Mouse (Mus musculus): Measurements from ENCODE around the gene Shkbp1.

Shkbp1 gene

GRCm38 (mm10) chr7:27366082-27366844 is 10.4 kb upstream of the Shkbp1 start:
- no peak for DNase-seq (ENCODE audit: low spot score)

DNA sequence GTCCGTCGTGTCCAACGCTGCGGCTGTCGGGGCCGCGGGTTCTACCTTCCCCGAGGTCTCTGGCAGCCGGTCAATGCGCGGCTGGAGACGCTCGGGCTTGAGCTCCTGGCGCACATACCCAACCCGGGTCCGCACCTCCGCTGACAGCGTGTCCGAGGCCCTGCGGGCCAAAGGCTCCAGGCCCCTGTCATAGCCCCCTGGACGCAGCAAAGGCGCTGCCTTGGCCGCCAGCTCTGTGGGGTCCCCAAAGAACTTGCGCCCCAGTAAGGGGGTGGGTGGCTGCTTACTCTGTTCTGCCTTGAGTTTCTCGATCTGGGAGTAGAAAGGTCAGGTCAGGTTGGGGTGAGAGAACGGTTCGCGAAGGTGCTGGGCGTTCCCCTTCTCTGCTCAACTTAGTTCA is 8.6 kb upstream of the Shkbp1 start:
- DNase-seq (ENCODE audit: low spot score): no peak

DNA sequence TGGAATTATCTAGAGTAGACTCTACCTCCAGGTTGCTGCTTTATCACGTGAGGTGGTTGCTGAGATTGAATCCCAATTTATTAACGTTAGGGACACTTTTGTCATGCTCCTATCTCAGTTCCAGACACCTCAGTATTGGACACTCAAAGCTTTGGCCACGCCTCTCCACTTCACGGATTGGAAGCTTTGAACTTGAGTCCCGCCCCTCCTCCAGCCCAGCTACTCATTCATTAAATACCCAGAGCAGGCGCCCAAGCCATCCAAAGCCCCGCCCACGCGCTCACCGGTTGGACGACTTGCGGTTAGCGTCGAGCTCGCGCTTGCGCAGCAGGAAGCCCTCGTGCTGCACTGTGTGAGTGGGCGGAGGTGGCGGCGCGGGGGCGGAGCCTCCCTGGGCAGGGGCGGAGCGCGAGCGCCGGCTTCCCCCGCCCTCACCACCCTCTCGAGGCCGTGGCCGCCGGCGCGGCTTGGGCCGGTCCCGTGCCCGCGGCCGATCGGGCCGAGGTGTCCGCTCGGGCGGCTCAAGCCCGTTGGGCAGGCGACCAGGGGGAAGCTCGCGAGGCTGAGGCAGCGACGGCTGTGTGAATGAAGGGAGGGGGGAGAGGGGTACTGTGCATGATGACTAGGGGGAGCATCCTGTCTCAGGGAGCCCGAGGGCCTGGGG is 5.6 kb upstream of the Shkbp1 start:
- DNase-seq (ENCODE audit: low spot score): peak; percentile 98

GRCm38 (mm10) chr7:27360749-27361148 is 4.9 kb upstream of the Shkbp1 start:
- DNase-seq (ENCODE audit: low spot score): no peak

DNA sequence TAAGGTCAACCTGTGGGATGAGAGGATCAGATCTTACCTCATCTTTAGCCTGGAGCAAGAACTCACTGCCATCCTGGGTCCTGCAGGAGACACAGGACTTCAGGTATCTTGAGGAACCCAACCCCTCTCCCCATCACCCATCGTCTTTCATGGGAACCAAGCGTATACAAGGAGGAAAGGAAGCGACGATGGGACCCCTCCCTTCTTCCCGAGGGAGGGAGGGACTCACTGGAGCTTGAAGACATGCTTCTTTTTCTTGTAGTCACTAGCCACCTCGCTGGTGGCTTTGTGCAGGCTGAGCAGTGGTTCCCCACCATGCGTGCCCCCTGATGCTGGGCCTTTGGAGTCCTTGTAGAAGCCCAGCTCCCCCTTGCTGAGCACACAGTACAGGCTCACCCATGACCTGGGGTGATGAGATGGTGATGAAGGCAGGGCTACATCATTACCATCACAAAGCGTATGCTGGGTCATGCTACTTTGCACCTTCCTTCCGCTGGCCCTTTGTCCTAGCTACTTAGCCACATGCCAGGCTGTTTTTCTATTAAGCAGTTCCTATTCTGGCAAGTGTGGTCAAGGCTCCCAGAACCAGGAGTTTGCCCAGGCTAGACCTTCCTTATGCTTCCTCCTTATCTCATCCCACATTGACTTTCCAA is 4.0 kb upstream of the Shkbp1 start:
- DNase-seq (ENCODE audit: low spot score): no peak

DNA sequence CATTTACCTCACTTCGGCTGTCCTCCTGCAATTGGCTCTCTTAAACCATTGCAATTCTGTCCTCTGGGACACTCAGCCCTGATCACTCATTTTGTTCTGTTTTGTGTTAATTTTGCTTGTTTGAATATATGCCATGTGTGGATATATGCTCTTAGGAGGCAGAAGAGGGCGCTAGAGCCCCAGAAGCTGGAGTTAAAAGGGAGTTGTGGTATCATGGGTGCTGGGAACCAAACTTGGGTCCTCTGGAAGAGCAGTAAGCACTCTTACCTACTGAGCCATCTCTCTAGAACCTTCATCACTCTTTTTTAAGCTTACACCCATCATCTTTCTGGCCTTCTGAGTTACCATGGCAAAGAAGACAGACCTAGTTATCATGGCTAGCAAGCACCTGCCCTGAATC is 3.3 kb upstream of the Shkbp1 start:
- DNase-seq (ENCODE audit: low spot score): no peak

GRCm38 (mm10) chr7:27357595-27357978 is 1.8 kb upstream of the Shkbp1 start:
- DNase-seq (ENCODE audit: low spot score): no peak

DNA sequence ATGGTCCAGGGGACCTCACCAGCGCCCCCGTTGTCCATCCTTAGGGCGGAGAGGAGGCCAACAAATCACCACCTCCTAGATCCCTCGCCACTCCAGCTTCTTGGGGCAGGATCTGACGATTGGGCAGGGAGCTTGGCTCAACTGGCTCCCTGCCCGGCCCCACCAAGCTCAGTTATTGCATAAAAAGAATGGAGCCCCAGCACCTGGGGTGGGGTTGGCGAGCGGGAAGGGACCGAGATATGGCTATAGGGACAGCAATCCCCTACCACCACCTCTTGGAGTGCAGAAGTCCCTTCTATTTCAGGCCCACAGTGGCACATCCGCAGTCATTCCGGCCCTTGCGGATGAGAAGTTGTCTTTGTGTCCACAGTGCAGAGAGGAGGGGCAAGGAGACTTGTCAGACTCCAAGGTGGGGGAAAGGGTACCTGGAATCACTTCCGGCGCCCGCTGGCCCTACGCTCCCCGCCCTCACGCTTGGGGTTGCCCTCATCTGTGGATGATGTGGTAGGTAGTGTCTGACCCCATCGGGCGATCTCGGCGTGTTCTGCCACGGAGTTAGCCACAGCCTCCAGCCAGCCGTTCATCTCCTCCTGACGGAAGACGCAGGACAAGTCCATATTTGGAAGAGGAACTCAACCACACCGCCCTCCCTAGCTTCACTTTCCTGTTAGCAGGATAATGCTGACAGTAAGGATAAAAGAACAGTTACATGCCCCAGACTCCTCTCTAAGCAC is 1.2 kb upstream of the Shkbp1 start, which contains the start of gene Gm20479:
Gene Gm20479 (minus strand): TSS at position 559 of the 734 bp plus-strand sequence.
- DNase-seq (ENCODE audit: low spot score): no peak

GRCm38 (mm10) chr7:27356248-27356647 is 429 bp upstream of the Shkbp1 start:
- DNase-seq (ENCODE audit: low spot score): no peak

- DNase-seq (ENCODE audit: low spot score): no peak
These were observed 558 bp downstream of the Shkbp1 start for GRCm38 (mm10) chr7:27355261-27355660.

- peak; percentile 67 for DNase-seq (ENCODE audit: low spot score)
These were observed 1.0 kb downstream of the Shkbp1 start for GRCm38 (mm10) chr7:27354783-27355182.

DNA sequence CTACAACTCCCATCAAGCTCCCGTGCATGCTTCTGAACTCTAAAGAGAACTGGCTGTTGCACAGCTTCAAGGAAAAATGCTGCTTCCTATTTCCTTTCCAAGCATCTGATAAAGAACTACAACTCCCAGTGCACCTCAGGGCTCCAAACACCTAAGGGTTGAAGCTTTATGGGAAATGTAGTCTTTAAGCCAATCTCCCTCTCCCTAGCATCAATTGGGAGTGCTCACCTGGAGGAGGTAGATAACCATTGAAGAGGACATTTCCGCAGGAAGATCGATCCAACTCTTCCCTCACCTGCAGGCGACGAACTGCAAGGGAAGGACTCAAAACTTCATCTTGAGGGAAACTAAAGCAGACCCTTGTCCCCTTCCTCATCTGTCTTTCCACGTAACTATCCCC is 1.7 kb downstream of the Shkbp1 start:
- no peak for DNase-seq (ENCODE audit: low spot score)

- DNase-seq (ENCODE audit: low spot score): no peak
These were observed 10.4 kb downstream of the Shkbp1 start for GRCm38 (mm10) chr7:27345444-27345843.

DNA sequence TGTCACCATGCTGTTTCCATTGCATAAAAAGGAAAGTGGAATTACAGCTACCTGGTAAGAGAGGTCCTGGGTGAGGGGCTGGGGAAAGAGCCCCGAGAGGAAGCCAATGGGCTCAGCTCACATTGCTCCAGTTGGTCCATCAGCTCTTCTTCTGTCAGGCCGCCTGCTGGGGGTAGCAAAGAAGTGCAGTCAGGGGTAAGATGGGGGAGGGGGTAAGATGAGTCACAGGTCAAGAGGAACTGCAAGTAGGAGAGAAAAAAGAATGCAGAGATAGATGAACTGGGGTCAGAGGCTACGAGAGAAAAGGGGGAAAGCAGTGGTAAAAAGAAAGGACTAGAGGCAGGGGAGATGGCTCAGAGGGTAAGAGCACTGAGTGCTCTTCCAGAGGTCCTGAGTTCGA is 13.2 kb downstream of the Shkbp1 start:
- DNase-seq (ENCODE audit: low spot score): no peak

DNA sequence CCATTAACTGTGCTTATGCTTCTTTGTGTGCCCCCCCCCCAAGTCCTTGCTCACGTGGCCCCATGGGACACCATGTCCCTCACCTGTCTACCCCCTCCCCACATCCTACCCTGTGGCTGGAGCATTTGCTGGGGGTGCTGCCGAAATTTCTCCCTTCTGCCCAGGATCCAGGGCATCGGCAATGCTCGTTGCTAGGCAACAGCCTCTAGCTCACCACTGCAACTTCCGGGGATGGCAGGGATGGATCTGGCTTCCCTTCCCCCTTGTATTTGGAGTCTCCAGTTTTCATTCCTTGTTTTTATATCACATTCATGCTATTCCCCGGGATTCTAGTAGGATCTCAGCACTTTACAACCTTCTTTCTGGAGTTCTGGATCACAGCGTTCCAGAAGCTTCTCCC is 16.3 kb downstream of the Shkbp1 start:
- DNase-seq (ENCODE audit: low spot score): no peak

DNA sequence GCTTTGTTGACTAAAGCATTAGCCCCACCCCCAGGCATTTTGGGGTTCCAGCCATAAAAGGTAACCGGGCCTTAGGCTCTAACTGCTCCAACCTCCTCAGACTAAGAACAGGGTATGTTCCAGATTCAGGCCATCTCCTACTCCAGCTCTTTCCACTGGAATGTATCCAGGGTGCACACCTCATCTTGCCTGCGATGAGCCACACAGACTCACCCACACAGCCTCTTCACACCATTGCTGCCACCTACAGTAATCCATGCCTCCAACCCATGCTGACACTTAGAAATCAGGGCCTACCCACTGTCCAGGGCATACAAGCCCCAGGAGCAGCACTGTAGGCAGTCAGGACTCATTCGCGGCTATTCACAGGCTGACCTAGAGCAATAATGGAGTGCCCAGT is 16.7 kb downstream of the Shkbp1 start:
- no peak for DNase-seq (ENCODE audit: low spot score)

- no peak for DNase-seq (ENCODE audit: low spot score)
These were observed 18.5 kb downstream of the Shkbp1 start, which contains the start of gene Ltbp4 for GRCm38 (mm10) chr7:27337175-27337853. TSS of gene Ltbp4 (minus strand) at chr7:27337692.

- peak; percentile 83 for DNase-seq (ENCODE audit: low spot score)
These were observed 19.6 kb downstream of the Shkbp1 start for GRCm38 (mm10) chr7:27335928-27336823.

DNA sequence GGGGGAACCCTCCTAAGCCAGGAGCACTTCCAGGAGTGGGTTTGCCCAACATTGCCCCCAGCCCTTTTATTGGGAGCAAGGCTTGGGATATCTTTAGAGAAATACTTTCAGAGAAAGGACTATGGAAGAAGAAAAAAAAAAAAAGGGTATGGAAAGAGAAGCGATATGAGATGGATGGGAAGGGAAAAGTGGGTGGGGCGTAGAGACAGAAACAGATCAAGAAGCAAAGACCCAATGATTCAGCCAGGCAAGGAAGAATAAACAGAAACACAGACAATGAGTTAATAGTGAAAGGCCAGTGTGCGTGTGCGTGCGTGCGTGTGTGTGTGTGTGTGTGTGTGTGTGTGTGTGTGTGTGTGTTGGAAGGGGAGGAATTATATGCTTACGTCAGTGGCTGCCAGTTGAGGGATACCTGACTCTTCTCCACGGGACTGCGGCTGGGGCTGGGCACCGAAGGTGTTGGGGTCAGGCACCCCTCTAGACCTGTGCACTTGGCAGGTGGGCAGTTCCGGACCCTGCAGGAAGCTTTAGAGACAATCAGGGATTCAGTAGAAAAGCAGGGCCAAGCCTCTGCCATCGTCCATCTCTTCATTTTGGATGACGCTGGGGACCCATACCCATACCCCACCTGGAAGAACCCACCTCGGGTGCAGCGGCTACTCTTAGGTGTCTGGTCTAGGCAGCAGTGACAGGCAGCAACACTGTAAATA is 20.7 kb downstream of the Shkbp1 start:
- no peak for DNase-seq (ENCODE audit: low spot score)

DNA sequence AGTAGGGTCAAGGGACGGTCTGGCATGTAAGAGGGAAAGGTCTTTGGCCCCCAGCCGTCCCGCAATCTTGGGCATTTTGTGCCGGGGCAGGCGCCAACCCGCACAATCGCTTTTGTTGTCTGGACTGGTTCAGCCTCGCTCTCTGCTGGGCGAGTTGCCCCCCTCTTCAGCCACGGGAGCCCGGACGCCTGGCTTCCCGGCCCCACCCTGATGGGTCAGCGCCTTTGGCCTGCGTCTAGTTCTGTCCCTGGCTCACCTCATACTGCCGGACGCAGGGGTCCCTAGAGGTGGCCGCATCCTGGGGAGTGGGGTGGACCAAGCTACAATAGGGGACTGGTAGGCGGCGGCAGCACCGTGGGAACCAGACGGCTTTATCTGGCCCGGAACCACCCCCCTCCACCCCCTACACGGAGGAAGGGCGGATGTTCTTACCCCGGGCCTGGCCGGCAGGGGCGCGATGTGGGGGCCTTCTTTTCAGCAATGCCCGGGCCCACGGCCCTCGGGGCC is 21.4 kb downstream of the Shkbp1 start:
- no peak for DNase-seq (ENCODE audit: low spot score)

Data from c-Kit-positive CD71-positive TER-119-positive erythroid progenitor cells, embryonic 14.5 days (primary cell).